Mouse (Mus musculus): ENCODE data around the gene Spata18.

Spata18 gene

DNA sequence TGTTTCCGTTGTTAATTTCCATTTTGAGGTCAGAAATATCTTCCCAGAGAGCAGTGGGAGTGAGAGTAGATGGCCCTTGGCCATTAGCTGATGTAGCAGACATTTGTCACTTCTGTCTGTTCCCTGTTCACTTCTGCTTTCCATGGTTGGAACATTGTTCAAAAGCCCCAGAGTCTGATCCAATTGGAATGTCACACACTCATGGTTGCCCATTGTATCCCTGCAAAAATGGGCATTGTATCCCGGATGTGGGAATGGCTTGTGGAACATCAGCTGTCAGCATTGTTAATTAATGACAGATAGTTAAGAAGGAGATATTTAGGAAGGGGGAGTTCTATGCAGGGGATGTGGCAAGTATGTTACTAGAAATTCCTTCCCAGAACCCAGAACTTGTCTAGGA lies 65.8 kb downstream of the Spata18 start:
- Histone ChIP-seq H3K27me3 (ENCODE audit: control insufficient read depth, insufficient read depth, low read length, poor library complexity, severe bottlenecking) (no peaks in the 10 kb centered on the region), H3K36me3 (ENCODE audit: control insufficient read depth, insufficient read depth, low read length, poor library complexity, severe bottlenecking) (no peaks in the 10 kb centered on the region)
- DNase-seq (ENCODE audit: low read depth, low spot score): no peak

DNA sequence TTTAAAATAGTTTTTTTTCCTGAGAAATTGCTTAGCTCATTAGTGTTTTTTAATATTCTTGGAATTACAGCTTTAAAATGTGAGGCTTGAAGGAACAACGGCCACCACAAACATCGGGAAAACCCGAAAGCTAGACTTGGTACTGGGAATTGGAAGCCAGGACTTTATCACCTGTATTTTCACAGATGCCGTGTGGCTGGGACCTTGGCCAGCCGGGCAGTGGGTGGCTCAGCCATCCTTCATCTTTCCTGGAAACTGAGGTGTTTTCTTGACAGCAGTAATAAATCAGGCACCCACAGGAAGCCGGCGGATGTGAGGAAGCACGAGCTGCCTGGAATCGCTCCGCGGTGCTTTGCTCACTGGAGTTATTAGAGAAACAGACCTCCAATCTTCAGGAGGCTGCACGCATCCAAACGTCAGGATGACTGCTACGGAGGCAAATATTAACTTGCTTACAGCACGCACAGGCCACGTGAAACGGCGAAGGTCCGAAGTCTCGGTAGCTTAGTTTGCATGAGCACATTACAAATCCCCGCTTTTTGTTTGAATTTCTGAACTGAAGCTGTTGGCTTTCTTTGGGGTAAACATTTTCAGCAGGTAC lies 70.6 kb downstream of the Spata18 start:
- no peak for DNase-seq (ENCODE audit: low read depth, low spot score)

DNA sequence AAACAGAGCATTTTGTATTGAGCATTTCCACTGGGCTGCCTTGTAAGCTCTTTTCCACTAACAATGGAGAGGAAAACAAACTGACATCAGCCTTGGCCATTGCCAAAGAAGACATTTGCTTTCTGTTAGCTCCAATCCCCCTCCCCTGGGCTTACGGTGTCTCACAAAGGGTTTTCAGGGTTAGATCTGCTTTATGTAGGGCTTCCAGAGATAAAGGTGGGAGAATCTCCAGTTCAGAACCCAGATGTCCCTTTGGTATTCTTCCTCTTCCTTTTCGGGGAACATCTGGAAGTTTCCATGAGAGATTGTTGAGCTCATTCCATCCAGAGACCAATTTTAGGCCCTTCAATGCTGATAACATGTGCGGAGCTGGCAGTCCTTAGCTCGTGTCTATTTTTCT lies 74.8 kb downstream of the Spata18 start:
- Histone ChIP-seq H3K36me3 (ENCODE audit: control insufficient read depth, insufficient read depth, low read length, poor library complexity, severe bottlenecking) (no peaks in the 10 kb centered on the region), H3K27me3 (ENCODE audit: control insufficient read depth, insufficient read depth, low read length, poor library complexity, severe bottlenecking) (no peaks in the 10 kb centered on the region)
- no peak for DNase-seq (ENCODE audit: low read depth, low spot score)

More for the DNA sequence above, 70.6 kb downstream of the Spata18 start:
- Histone ChIP-seq H3K36me3 (ENCODE audit: control insufficient read depth, insufficient read depth, low read length, poor library complexity, severe bottlenecking) (no peaks in the 10 kb centered on the region), H3K27me3 (ENCODE audit: control insufficient read depth, insufficient read depth, low read length, poor library complexity, severe bottlenecking) (no peaks in the 10 kb centered on the region)

DNA sequence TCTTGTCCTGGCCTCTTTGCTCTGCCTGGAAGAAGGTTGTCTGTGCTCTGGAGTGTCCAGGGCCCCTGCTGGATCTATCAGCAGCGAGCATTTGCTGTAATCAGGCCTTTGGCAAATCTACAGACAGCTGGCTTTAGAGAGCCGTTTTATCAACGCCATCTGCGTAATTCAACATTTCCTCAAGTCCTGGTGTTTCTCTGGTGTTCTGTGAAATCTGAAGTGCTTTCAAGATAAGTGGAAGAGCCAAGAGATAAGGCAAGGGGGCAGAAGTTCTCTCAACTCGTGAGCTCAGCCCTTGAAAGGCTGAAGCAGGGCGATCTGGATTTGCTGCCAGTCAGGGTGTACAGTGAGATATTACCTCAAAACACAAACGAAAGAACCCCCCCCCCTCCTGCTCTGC lies 77.5 kb downstream of the Spata18 start:
- Histone ChIP-seq H3K36me3 (ENCODE audit: control insufficient read depth, insufficient read depth, low read length, poor library complexity, severe bottlenecking) (no peaks in the 10 kb centered on the region), H3K27me3 (ENCODE audit: control insufficient read depth, insufficient read depth, low read length, poor library complexity, severe bottlenecking) (no peaks in the 10 kb centered on the region)
- DNase-seq (ENCODE audit: low read depth, low spot score): no peak
